Mouse (Mus musculus): Measurements from ENCODE around the gene Men1. TPM values are rescaled to one million over a fixed set of nuclear protein-coding genes. Genes with fewer than 3 reads are reported as not detected.

The Men1 gene
- polyA plus RNA-seq, 1 experiment from 2014 or later = 36.1 TPM

- H3K36me3 ChIP-seq = peaks cover 96% of the 10 kb centered on the region
- 94% methylated on average over 10 of the region's 10 CpGs for WGBS
These were observed 39.8 kb downstream of the Men1 start for GRCm38 (mm10) chr19:6374571-6374970.

GRCm38 (mm10) chr19:6375423-6376254 is 40.9 kb downstream of the Men1 start:
- Histone ChIP-seq H3K9ac (no peak overlapping the region), H3K9me3 (replicated peaks) (no peaks in the 10 kb centered on the region), H3K36me3 (peaks cover 88% of the 10 kb centered on the region), H3K4me2 (no peak overlapping the region), H3K27me3 (no peaks in the 10 kb centered on the region), H3K4me3 (no peak overlapping the region), H3K27ac (no peak overlapping the region), H3K4me1 (replicated peaks) (peaks cover 32% of the 10 kb centered on the region)
- no peak for ATAC-seq (replicated peaks; ENCODE audit: insufficient number of reproducible peaks, insufficient read depth, low FRiP score, low read depth)
- WGBS = 90% methylated on average over 40 of the region's 42 CpGs

More at GRCm38 (mm10) chr19:6374571-6374970, 39.8 kb downstream of the Men1 start:
- H3K27me3 ChIP-seq = no peaks in the 10 kb centered on the region
- no peak for ATAC-seq (replicated peaks; ENCODE audit: insufficient number of reproducible peaks, insufficient read depth, low FRiP score, low read depth)
- peaks cover 32% of the 10 kb centered on the region for H3K4me1 ChIP-seq (replicated peaks)
- H3K4me3 ChIP-seq = no peak overlapping the region
- no peak overlapping the region for H3K4me2 ChIP-seq
- H3K9me3 ChIP-seq (replicated peaks) = no peaks in the 10 kb centered on the region
- no peak overlapping the region for H3K27ac ChIP-seq
- H3K9ac ChIP-seq = no peak overlapping the region

GRCm38 (mm10) chr19:6376255-6376564 is 41.4 kb downstream of the Men1 start:
- Histone ChIP-seq H3K9ac (no peak overlapping the region), H3K27me3 (no peaks in the 10 kb centered on the region), H3K36me3 (peaks cover 83% of the 10 kb centered on the region), H3K27ac (no peak overlapping the region), H3K4me1 (replicated peaks) (peaks cover 32% of the 10 kb centered on the region), H3K4me2 (no peak overlapping the region), H3K4me3 (no peak overlapping the region), H3K9me3 (replicated peaks) (no peaks in the 10 kb centered on the region)
- WGBS = 75% methylated on average over 14 of the region's 14 CpGs
- ATAC-seq (replicated peaks; ENCODE audit: insufficient number of reproducible peaks, insufficient read depth, low FRiP score, low read depth) = no peak

GRCm38 (mm10) chr19:6376643-6377042 is 41.9 kb downstream of the Men1 start:
- no peaks in the 10 kb centered on the region for H3K9me3 ChIP-seq (replicated peaks)
- no peak for ATAC-seq (replicated peaks; ENCODE audit: insufficient number of reproducible peaks, insufficient read depth, low FRiP score, low read depth)
- 71% methylated on average over 2 of the region's 2 CpGs for WGBS
- H3K4me1 ChIP-seq (replicated peaks) = peaks cover 32% of the 10 kb centered on the region
- H3K4me3 ChIP-seq = no peak overlapping the region
- no peaks in the 10 kb centered on the region for H3K27me3 ChIP-seq
- H3K36me3 ChIP-seq = peaks cover 79% of the 10 kb centered on the region
- 0 out of 2 replicates have a peak overlapping the region, but pooled peaks have one; percentile 8 for H3K27ac ChIP-seq
- H3K4me2 ChIP-seq = no peak overlapping the region
- H3K9ac ChIP-seq = no peak overlapping the region

GRCm38 (mm10) chr19:6377327-6378040 is 42.7 kb downstream of the Men1 start:
- Histone ChIP-seq H3K36me3 (peaks cover 70% of the 10 kb centered on the region), H3K4me2 (no peak overlapping the region), H3K4me1 (replicated peaks) (peaks cover 36% of the 10 kb centered on the region), H3K27me3 (no peaks in the 10 kb centered on the region), H3K27ac (peak overlapping the region; percentile 75), H3K9ac (0 out of 2 replicates have a peak overlapping the region, but pooled peaks have one; percentile 13), H3K9me3 (replicated peaks) (no peaks in the 10 kb centered on the region), H3K4me3 (no peak overlapping the region)
- 64% methylated on average over 11 of the region's 11 CpGs for WGBS
- ATAC-seq (replicated peaks; ENCODE audit: insufficient number of reproducible peaks, insufficient read depth, low FRiP score, low read depth) = no peak

GRCm38 (mm10) chr19:6380411-6381166 is 45.8 kb downstream of the Men1 start:
- Histone ChIP-seq H3K4me3 (no peak overlapping the region), H3K36me3 (peaks cover 40% of the 10 kb centered on the region), H3K9ac (no peak overlapping the region), H3K4me1 (replicated peaks) (peaks cover 55% of the 10 kb centered on the region), H3K9me3 (replicated peaks) (no peaks in the 10 kb centered on the region), H3K27ac (no peak overlapping the region), H3K27me3 (no peaks in the 10 kb centered on the region), H3K4me2 (no peak overlapping the region)
- ATAC-seq (replicated peaks; ENCODE audit: insufficient number of reproducible peaks, insufficient read depth, low FRiP score, low read depth) = no peak
- 86% methylated on average over 9 of the region's 9 CpGs for WGBS

GRCm38 (mm10) chr19:6381238-6381637 is 46.5 kb downstream of the Men1 start:
- 96% methylated on average over 5 of the region's 5 CpGs for WGBS
- Histone ChIP-seq H3K4me2 (no peak overlapping the region), H3K36me3 (peaks cover 33% of the 10 kb centered on the region), H3K27ac (no peak overlapping the region), H3K9me3 (replicated peaks) (no peaks in the 10 kb centered on the region), H3K4me1 (replicated peaks) (peaks cover 58% of the 10 kb centered on the region), H3K27me3 (no peaks in the 10 kb centered on the region), H3K4me3 (no peak overlapping the region), H3K9ac (no peak overlapping the region)
- no peak for ATAC-seq (replicated peaks; ENCODE audit: insufficient number of reproducible peaks, insufficient read depth, low FRiP score, low read depth)

GRCm38 (mm10) chr19:6382323-6382924 is 47.6 kb downstream of the Men1 start:
- H3K27me3 ChIP-seq = no peaks in the 10 kb centered on the region
- peak overlapping the region; percentile 85; the same call in 1 of the 2 replicates for H3K27ac ChIP-seq
- H3K9ac ChIP-seq = no peak overlapping the region
- H3K4me3 ChIP-seq = no peak overlapping the region
- H3K4me1 ChIP-seq (replicated peaks) = peaks cover 58% of the 10 kb centered on the region
- no peak for ATAC-seq (replicated peaks; ENCODE audit: insufficient number of reproducible peaks, insufficient read depth, low FRiP score, low read depth)
- H3K36me3 ChIP-seq = peaks cover 30% of the 10 kb centered on the region
- H3K4me2 ChIP-seq = no peak overlapping the region
- WGBS = 72% methylated on average over 4 of the region's 4 CpGs
- no peaks in the 10 kb centered on the region for H3K9me3 ChIP-seq (replicated peaks)

GRCm38 (mm10) chr19:6383470-6383869 is 48.7 kb downstream of the Men1 start:
- Histone ChIP-seq H3K4me1 (replicated peaks) (peaks cover 52% of the 10 kb centered on the region), H3K27ac (peak overlapping the region; percentile 85), H3K4me2 (peak overlapping the region; percentile 67; the same call in 1 of the 2 replicates), H3K4me3 (no peak overlapping the region), H3K9ac (no peak overlapping the region; the same call in 1 of the 2 replicates), H3K36me3 (peaks cover 20% of the 10 kb centered on the region), H3K9me3 (replicated peaks) (no peaks in the 10 kb centered on the region), H3K27me3 (no peaks in the 10 kb centered on the region)
- 21% methylated on average over 5 of the region's 5 CpGs for WGBS
- no peak for ATAC-seq (replicated peaks; ENCODE audit: insufficient number of reproducible peaks, insufficient read depth, low FRiP score, low read depth)

GRCm38 (mm10) chr19:6384128-6384527 is 49.3 kb downstream of the Men1 start, which contains the start of gene Pygm:
Gene Pygm, plus strand, starts transcription at chr19:6384399.
- peak; percentile 84 for ATAC-seq (replicated peaks; ENCODE audit: insufficient number of reproducible peaks, insufficient read depth, low FRiP score, low read depth)
- peak within 1 kb of the TSS; percentile 53 for H3K4me3 ChIP-seq
- H3K9ac ChIP-seq = peak within 1 kb of the TSS; percentile 55

More at GRCm38 (mm10) chr19:6384128-6384527, 49.3 kb downstream of the Men1 start, which contains the start of gene Pygm:
- H3K36me3 ChIP-seq = peaks cover 19% of the 10 kb centered on the region; the same call in 1 of the 2 replicates
- H3K9me3 ChIP-seq (replicated peaks) = no peaks in the 10 kb centered on the region
- peaks cover 52% of the 10 kb centered on the region for H3K4me1 ChIP-seq (replicated peaks)
- peak within 1 kb of the TSS; percentile 85 for H3K27ac ChIP-seq
- peak within 1 kb of the TSS; percentile 67 for H3K4me2 ChIP-seq
- 6% methylated on average over 7 of the region's 7 CpGs for WGBS
- H3K27me3 ChIP-seq = no peaks in the 10 kb centered on the region
